Mouse (Mus musculus): ENCODE results near the gene Gbgt1. TPM values are rescaled to one million over a fixed set of nuclear protein-coding genes. Genes with fewer than 3 reads are reported as not detected.

Gene Gbgt1
- 0.32 TPM in 2 replicates for polyA plus RNA-seq (2016; fragmentation: Nextera tagmentation; extraction: Ambion mirVana)

DNA sequence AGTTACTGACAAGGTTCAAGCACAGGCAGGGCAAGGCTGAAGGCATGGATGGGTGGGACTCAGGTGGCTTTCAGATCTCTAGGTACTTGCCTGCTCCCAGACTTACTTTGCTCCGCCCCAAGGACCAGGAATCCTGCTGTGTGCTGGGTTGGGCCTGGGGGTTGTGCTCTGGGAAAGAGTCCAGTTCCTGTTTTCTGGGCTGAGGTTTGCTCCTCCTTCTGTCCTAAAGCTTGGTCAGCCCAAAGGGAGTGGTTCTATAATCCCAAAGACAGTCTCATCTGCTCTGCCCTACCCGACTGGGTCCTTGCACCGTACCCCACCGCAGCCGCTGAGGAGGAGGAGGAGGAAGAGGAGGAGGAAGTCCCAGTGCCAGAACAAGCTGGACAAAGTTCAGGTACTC is at the start of gene Gbgt1:
TSS of gene Gbgt1 (plus strand) at position 221 of the 400 bp plus-strand sequence.
- H3K27me3 ChIP-seq = no peaks in the 10 kb centered on the region
- ATAC-seq (ENCODE audit: low FRiP score) = no peak
- H3K36me3 ChIP-seq (replicated peaks) = no peaks in the 10 kb centered on the region
- no peaks in the 10 kb centered on the region for H3K4me1 ChIP-seq
- no peak within 1 kb of the TSS for H3K27ac ChIP-seq
- 75% methylated on average over 5 of the region's 5 CpGs for WGBS
- no peak within 1 kb of the TSS for H3K4me2 ChIP-seq
- H3K4me3 ChIP-seq (replicated peaks) = no peak within 1 kb of the TSS
- H3K9me3 ChIP-seq = no peaks in the 10 kb centered on the region
- no peak within 1 kb of the TSS for H3K9ac ChIP-seq

DNA sequence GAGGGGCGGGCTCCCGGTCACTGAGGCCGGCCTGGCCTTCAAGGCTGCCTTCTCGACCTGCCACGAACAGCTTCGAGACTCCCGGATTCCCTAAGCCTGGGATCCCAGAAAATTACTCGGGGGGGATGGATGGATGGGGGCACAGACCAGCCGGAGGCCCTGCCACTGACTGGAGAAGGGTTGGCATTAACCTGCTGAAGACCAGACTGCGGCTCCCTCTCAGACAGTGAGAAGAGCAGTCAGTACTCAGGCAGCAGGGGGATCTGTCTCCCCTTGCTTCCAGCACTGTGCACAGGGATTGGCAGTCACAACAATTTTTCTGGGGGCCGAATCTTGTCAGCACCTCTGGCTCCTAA is 49.4 kb upstream of the Gbgt1 start:
- 10% methylated on average over 11 of the region's 11 CpGs for WGBS
- peak overlapping the region; percentile 72 for H3K27ac ChIP-seq

DNA sequence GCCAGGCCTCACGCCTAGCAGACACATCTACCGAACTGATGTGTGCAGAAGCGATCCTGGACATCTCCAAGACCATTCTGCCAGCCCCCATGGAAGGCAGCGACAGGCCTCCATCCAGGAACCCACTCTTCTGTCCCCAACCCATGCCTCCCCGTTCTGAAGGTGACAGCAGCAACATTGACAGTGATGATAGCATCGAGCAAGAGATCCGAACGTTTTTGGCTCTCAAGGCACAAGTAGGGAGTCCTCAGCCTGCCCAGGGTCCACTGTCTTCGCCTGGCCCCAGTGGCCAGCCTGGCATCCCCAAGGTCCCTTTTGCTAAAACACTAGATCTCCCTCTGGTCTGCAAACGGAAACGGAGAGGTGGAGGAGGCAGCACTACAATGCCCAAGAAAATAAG is 45.0 kb upstream of the Gbgt1 start:
- no peak overlapping the region for H3K9ac ChIP-seq
- no peak overlapping the region for H3K27ac ChIP-seq
- no peak overlapping the region for H3K4me3 ChIP-seq (replicated peaks)
- no peaks in the 10 kb centered on the region for H3K9me3 ChIP-seq
- 92% methylated on average over 11 of the region's 11 CpGs for WGBS
- peaks cover 13% of the 10 kb centered on the region for H3K4me1 ChIP-seq
- peaks cover 44% of the 10 kb centered on the region for H3K36me3 ChIP-seq (replicated peaks)
- H3K27me3 ChIP-seq = no peaks in the 10 kb centered on the region
- no peak overlapping the region for H3K4me2 ChIP-seq
- ATAC-seq (ENCODE audit: low FRiP score) = no peak

More for the DNA sequence above, 49.4 kb upstream of the Gbgt1 start:
- Histone ChIP-seq H3K36me3 (replicated peaks) (peaks cover 24% of the 10 kb centered on the region), H3K27me3 (0 out of 2 replicates have a peak, but pooled peaks cover 3% of the 10 kb centered on the region), H3K4me1 (peaks cover 20% of the 10 kb centered on the region), H3K4me2 (peak overlapping the region; percentile 95), H3K9ac (peak overlapping the region; percentile 91), H3K9me3 (no peaks in the 10 kb centered on the region), H3K4me3 (replicated peaks) (peak overlapping the region; percentile 81)
- peak; percentile 66 for ATAC-seq (ENCODE audit: low FRiP score)

DNA sequence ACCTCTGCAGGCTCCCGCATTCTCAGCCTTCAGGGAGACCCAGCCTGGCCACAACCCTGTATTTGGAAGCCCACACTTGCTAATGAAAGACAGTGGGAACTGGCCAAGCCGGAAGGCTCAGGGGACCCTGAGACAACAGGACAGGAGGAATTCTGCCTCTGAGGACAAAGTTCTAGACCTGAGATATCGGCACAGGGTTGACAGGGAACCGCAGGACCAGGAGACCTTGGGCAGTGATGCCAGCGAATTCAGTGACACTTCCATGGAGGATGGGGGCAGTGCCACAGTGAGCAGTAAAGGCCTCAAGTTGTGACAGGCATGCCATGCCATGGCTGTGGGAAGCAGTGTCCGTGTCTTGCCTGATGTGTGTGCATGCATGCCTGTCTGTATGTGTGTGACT is 43.2 kb upstream of the Gbgt1 start:
- ATAC-seq (ENCODE audit: low FRiP score) = no peak
- H3K27me3 ChIP-seq = no peaks in the 10 kb centered on the region

DNA sequence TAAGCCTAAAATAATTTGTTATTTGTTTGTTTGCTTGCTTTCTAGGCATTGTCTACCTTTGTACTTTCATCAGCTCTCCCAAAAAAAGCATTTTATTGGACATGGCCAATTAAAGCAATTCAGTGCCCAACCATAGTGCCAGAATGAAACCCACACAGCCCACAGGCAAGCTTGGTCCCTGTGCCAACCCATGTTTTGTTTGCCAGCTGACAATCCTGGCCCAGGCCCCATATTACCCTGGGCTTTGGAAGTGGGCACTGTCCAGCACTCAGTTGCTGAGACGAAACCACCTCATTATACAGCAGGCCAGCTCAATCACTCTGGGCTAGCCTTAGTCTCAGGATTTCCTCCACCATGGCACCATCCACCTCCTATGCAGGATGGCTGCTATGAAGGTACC is 40.1 kb upstream of the Gbgt1 start:
- Histone ChIP-seq H3K4me2 (no peak overlapping the region), H3K4me3 (replicated peaks) (no peak overlapping the region), H3K9me3 (no peaks in the 10 kb centered on the region), H3K9ac (no peak overlapping the region), H3K36me3 (replicated peaks) (peaks cover 27% of the 10 kb centered on the region), H3K27ac (no peak overlapping the region), H3K4me1 (no peaks in the 10 kb centered on the region), H3K27me3 (no peaks in the 10 kb centered on the region)
- 79% methylated on average over 1 of the region's 1 CpGs for WGBS
- no peak for ATAC-seq (ENCODE audit: low FRiP score)

More for the DNA sequence above, 43.2 kb upstream of the Gbgt1 start:
- Histone ChIP-seq H3K4me3 (replicated peaks) (no peak overlapping the region), H3K4me2 (no peak overlapping the region), H3K9ac (no peak overlapping the region), H3K36me3 (replicated peaks) (peaks cover 44% of the 10 kb centered on the region), H3K4me1 (no peaks in the 10 kb centered on the region), H3K9me3 (no peaks in the 10 kb centered on the region), H3K27ac (no peak overlapping the region)
- 93% methylated on average over 6 of the region's 6 CpGs for WGBS

DNA sequence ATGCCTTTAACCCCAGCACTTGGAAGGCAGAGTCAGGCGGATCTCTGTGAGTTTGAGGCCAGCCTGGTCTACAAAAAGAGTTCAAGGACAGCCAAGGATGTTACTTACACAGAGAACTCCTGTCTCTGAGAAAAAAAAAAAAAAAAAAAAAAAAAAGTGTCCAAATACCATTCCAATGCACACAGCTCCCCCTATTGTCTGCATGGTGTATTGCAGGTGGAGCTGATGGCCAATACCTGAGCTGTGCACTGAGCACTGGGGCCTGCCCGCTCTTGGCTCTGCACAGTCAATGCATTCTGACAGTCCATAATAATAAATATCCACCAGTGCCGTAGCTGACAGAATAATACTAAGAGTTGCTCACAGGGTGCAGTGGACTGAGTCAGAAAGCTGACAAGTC is 32.8 kb upstream of the Gbgt1 start:
- peaks cover 14% of the 10 kb centered on the region; the same call in 1 of the 2 replicates for H3K27me3 ChIP-seq
- no peaks in the 10 kb centered on the region for H3K9me3 ChIP-seq
- H3K36me3 ChIP-seq (replicated peaks) = peaks cover 2% of the 10 kb centered on the region; the same call in 1 of the 2 replicates
- ATAC-seq (ENCODE audit: low FRiP score) = no peak
- H3K27ac ChIP-seq = no peak overlapping the region
- H3K4me2 ChIP-seq = no peak overlapping the region
- no peak overlapping the region for H3K4me3 ChIP-seq (replicated peaks)
- WGBS = 41% methylated on average over 3 of the region's 3 CpGs
- no peak overlapping the region for H3K9ac ChIP-seq
- H3K4me1 ChIP-seq = peaks cover 22% of the 10 kb centered on the region

DNA sequence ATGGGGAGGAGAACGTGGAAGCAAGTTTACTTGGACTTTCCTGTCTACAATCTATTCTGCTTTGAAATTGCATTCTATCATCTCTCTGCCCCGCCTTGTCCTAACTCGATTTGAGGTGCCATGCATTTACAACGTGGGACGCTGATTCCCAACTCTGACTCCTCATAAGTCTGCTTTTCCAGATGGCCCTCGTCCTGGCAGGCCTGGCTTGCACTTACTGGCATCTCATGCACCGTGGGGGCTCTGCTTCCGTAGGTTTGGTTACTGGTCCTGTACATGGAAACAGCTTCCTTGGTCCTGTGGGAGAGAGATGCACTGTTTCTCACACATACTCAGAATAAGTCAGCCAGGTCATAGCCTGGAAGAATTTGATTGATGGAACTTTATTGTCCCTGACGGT is 31.8 kb upstream of the Gbgt1 start:
- Histone ChIP-seq H3K4me2 (no peak overlapping the region), H3K9me3 (no peaks in the 10 kb centered on the region), H3K4me1 (peaks cover 25% of the 10 kb centered on the region), H3K4me3 (replicated peaks) (no peak overlapping the region), H3K27me3 (peaks cover 14% of the 10 kb centered on the region; the same call in 1 of the 2 replicates), H3K36me3 (replicated peaks) (peaks cover 12% of the 10 kb centered on the region), H3K9ac (no peak overlapping the region), H3K27ac (no peak overlapping the region)
- ATAC-seq (ENCODE audit: low FRiP score) = no peak
- WGBS = 86% methylated on average over 9 of the region's 9 CpGs

DNA sequence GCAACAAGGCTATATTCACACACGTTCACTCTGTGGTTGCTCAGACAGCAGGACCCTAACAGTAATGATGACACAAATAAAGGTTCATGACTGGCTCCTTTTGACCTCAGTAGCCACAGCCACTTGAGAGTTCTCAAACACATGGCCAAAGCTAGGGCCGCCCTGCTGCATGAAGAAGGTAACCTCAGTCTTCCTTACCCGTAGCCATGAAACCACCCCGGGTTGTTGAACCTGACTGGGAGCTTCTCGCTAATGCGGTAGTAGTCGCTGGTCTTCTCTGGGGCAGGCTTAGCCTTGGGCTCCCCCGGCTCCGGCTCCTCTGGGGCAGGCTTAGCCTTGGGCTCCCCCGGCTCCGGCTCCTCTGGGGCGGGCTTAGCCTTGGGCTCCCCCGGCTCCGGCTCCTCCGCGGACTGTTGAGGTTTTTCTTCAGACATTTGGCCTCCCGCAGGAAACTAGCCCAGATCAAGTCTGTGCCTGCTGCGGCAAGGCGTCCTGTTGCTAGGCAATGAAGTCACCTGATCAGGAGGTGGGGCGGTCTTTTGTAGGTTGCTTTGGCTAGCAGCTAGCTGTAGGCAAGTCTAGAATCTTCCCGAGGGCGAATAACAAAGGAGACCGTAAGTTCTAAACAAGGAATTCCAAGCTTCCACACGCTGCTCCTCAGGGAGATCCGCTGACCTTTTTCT is 30.7 kb upstream of the Gbgt1 start, which contains the start of gene 1700007K13Rik:
TSS of gene 1700007K13Rik (minus strand) at position 497 of the 683 bp plus-strand sequence.
- peaks cover 23% of the 10 kb centered on the region for H3K36me3 ChIP-seq (replicated peaks)
- H3K27me3 ChIP-seq = peaks cover 14% of the 10 kb centered on the region; the same call in 1 of the 2 replicates
- H3K4me1 ChIP-seq = peaks cover 25% of the 10 kb centered on the region
- no peaks in the 10 kb centered on the region for H3K9me3 ChIP-seq
- ATAC-seq (ENCODE audit: low FRiP score) = peak; percentile 71
- WGBS = 4% methylated on average over 25 of the region's 25 CpGs
- peak within 1 kb of the TSS; percentile 18 for H3K4me3 ChIP-seq (replicated peaks)
- H3K9ac ChIP-seq = no peak within 1 kb of the TSS
- peak within 1 kb of the TSS; percentile 45 for H3K4me2 ChIP-seq
- peak within 1 kb of the TSS; percentile 25; the same call in 1 of the 2 replicates for H3K27ac ChIP-seq

DNA sequence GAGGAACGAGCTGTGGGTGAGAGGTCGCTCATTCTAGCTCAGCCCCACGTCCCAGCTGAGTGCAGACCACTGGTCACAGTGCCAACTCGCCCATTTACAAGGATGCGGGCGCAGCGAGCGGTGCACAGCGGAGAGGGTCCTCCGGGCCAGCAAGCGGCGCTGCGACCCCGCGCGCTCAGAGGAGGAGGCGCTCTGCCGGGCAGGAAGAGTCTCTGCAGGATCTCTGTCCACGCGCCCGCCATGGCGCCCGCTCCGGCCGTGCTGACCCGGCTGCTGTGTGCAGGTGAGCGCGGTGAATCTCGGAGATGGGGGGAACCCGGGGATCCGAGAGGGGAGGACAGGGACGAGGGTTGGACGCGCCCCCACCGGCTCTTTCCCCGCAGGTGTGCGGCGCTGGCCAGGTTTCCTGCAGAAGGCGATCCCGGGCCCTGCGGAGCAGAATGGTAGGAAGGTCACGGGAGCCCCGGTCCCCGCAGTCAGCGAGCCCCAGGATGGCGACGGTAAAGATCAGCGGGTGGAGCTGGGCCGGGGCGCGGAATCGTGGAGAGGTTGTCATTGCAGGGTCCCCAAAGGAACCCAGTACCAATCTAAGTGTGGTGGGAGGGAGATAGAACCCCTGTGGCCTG is 28.7 kb upstream of the Gbgt1 start, which contains the start of gene Mrps2:
TSS of gene Mrps2 (plus strand) at position 207 of the 626 bp plus-strand sequence.
- Histone ChIP-seq H3K4me1 (peaks cover 25% of the 10 kb centered on the region), H3K9me3 (no peaks in the 10 kb centered on the region), H3K27me3 (peaks cover 14% of the 10 kb centered on the region; the same call in 1 of the 2 replicates), H3K4me3 (replicated peaks) (peak within 1 kb of the TSS; percentile 95), H3K27ac (no peak within 1 kb of the TSS), H3K4me2 (peak within 1 kb of the TSS; percentile 78), H3K9ac (peak within 1 kb of the TSS; percentile 95), H3K36me3 (replicated peaks) (peaks cover 41% of the 10 kb centered on the region)
- peak; percentile 89 for ATAC-seq (ENCODE audit: low FRiP score)
- WGBS = under 1% methylated on average over 49 of the region's 52 CpGs

DNA sequence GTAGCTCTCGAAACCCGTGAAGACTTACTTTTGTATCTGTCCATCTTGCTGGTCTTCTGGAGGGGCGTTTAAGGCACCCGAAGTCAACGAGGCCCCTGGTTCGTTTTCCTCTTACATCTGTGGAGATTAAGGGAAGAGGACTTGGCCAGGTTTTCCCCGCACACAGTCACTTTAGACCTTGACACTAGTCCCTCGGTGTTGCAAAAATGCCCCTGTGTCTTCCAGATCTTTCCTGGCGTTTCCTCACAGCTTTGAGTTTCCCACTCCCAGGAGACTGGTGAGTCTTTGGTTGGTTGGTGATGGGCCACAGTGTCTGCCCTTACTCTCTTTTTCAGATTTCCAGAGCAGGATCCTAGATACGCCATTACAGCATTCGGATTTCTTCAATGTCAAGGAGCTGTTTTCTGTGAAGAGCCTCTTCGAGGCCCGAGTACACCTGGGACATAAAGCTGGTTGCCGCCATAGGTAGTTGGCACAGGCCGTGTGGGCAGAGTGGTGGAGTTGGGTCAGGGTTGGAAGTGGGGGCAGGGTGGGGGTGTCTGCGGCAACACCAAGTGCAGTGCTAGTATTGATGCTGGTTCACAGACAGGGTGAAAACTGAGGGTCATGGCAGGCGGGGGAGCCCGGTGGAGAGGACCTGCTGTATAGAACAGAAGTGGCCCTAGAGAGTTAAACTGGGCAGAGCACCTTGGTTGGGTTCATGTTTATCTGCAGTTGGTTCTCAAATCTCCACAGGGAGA is 28.0 kb upstream of the Gbgt1 start:
- 52% methylated on average over 18 of the region's 18 CpGs for WGBS
- Histone ChIP-seq H3K27me3 (peaks cover 14% of the 10 kb centered on the region; the same call in 1 of the 2 replicates), H3K36me3 (replicated peaks) (peaks cover 44% of the 10 kb centered on the region), H3K27ac (no peak overlapping the region), H3K4me3 (replicated peaks) (peak overlapping the region; percentile 95), H3K9me3 (no peaks in the 10 kb centered on the region), H3K4me2 (peak overlapping the region; percentile 78), H3K4me1 (peaks cover 25% of the 10 kb centered on the region), H3K9ac (peak overlapping the region; percentile 95)
- no peak for ATAC-seq (ENCODE audit: low FRiP score)

DNA sequence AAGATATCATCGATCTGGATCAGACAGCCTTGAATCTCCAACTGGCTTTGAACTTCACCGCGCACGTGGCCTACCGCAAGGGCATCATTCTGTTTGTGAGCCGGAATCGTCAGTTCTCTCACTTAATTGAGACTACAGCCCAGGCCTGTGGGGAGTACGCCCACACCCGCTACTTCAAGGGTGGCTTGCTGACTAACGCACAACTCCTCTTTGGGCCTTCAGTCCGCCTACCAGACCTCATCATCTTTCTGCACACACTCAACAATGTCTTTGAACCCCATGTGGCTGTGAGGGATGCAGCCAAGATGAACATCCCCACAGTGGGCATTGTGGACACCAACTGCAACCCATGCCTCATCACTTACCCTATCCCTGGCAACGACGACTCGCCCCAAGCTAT is 27.2 kb upstream of the Gbgt1 start:
- H3K4me2 ChIP-seq = no peak overlapping the region
- 97% methylated on average over 14 of the region's 14 CpGs for WGBS
- ATAC-seq (ENCODE audit: low FRiP score) = no peak
- H3K4me1 ChIP-seq = peaks cover 25% of the 10 kb centered on the region
- H3K36me3 ChIP-seq (replicated peaks) = peaks cover 44% of the 10 kb centered on the region
- no peak overlapping the region for H3K4me3 ChIP-seq (replicated peaks)
- H3K27ac ChIP-seq = no peak overlapping the region
- no peaks in the 10 kb centered on the region for H3K9me3 ChIP-seq
- no peak overlapping the region for H3K9ac ChIP-seq
- H3K27me3 ChIP-seq = peaks cover 14% of the 10 kb centered on the region; the same call in 1 of the 2 replicates

DNA sequence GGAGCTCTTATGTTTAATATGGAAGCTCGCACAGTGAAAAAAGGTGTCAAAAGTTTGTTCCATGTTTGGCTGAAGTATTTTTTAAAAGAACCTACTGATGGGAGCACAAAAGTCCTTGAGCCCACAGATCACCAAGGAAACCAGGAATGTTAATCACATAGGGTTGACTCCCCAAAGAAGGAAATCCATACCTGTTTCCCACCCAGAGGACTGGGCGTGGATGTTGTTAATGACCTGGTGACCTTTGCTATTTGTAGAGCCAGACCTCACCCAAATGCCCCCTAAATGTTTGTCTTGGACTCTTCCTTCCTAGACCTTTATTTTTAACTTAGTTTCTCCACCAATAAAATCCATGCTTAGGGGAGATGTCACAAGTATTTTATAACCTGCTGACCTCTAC is 26.1 kb upstream of the Gbgt1 start:
- H3K4me1 ChIP-seq = peaks cover 21% of the 10 kb centered on the region
- ATAC-seq (ENCODE audit: low FRiP score) = no peak
- H3K36me3 ChIP-seq (replicated peaks) = peaks cover 44% of the 10 kb centered on the region
- H3K27ac ChIP-seq = no peak overlapping the region
- no peaks in the 10 kb centered on the region for H3K9me3 ChIP-seq
- no peak overlapping the region for H3K4me3 ChIP-seq (replicated peaks)
- H3K4me2 ChIP-seq = no peak overlapping the region
- 0 out of 2 replicates have a peak, but pooled peaks cover 3% of the 10 kb centered on the region for H3K27me3 ChIP-seq
- H3K9ac ChIP-seq = no peak overlapping the region
- WGBS = 93% methylated on average over 2 of the region's 2 CpGs

Data from forebrain, embryonic 12.5 days (tissue).